Mouse (Mus musculus): ENCODE results near the gene Fbxl20.

Gene Fbxl20

GRCm38 (mm10) chr11:98051611-98052128, 98.5 kb downstream of the Fbxl20 start:
- in situ Hi-C loops (cut with MboI, MseI) = no loop called here

GRCm38 (mm10) chr11:98050940-98051339, 99.3 kb downstream of the Fbxl20 start:
- in situ Hi-C loops (cut with MboI, MseI) = no loop called here

- in situ Hi-C loops (cut with MboI, MseI) = no loop called here
These were observed 99.7 kb downstream of the Fbxl20 start for GRCm38 (mm10) chr11:98050520-98050815.

- in situ Hi-C loops (cut with MboI, MseI) = no loop called here
These were observed 100.3 kb downstream of the Fbxl20 start for GRCm38 (mm10) chr11:98049672-98050519.

- in situ Hi-C loops (cut with MboI, MseI) = no loop called here
These were observed 102.5 kb downstream of the Fbxl20 start for GRCm38 (mm10) chr11:98047745-98048144.

GRCm38 (mm10) chr11:98046466-98046865, 103.7 kb downstream of the Fbxl20 start:
- in situ Hi-C loops (cut with MboI, MseI) = no loop called here

- in situ Hi-C loops (cut with MboI, MseI) = no loop called here
These were observed 104.6 kb downstream of the Fbxl20 start for GRCm38 (mm10) chr11:98045596-98045995.

- in situ Hi-C loops (cut with MboI, MseI) = loop anchor here in 1 of 2 experiments (5.0 kb wide), 1 partner anchor 38 kb away; no protein-coding TSS in a partner anchor
These were observed 106.1 kb downstream of the Fbxl20 start for GRCm38 (mm10) chr11:98044074-98044473.

- in situ Hi-C loops (cut with MboI, MseI) = loop anchor here in 1 of 2 experiments (5.0 kb wide), 1 partner anchor 40 kb away; no protein-coding TSS in a partner anchor
These were observed 107.5 kb downstream of the Fbxl20 start for GRCm38 (mm10) chr11:98042741-98043140.

- in situ Hi-C loops (cut with MboI, MseI) = loop anchor here in 1 of 2 experiments (5.0 kb wide), 1 partner anchor 41 kb away; no protein-coding TSS in a partner anchor
These were observed 109.2 kb downstream of the Fbxl20 start for GRCm38 (mm10) chr11:98040975-98041374.

GRCm38 (mm10) chr11:98037871-98038270, 112.3 kb downstream of the Fbxl20 start:
- in situ Hi-C loops (cut with MboI, MseI) = no loop called here

GRCm38 (mm10) chr11:98035977-98036377, 114.2 kb downstream of the Fbxl20 start:
- in situ Hi-C loops (cut with MboI, MseI) = no loop called here

- in situ Hi-C loops (cut with MboI, MseI) = loop anchor here (5.0 kb wide), 2 partner anchors 42 to 727 kb away; no protein-coding TSS in a partner anchor
These were observed 115.4 kb downstream of the Fbxl20 start for GRCm38 (mm10) chr11:98034840-98035239.

- in situ Hi-C loops (cut with MboI, MseI) = loop anchor here (5.0 kb wide), 2 partner anchors 43 to 728 kb away; no protein-coding TSS in a partner anchor
These were observed 116.1 kb downstream of the Fbxl20 start for GRCm38 (mm10) chr11:98034061-98034460.

Measured in T-helper 17 cell (primary cell).